Mouse (Mus musculus): ENCODE measurements around the gene Rab10.

DNA sequence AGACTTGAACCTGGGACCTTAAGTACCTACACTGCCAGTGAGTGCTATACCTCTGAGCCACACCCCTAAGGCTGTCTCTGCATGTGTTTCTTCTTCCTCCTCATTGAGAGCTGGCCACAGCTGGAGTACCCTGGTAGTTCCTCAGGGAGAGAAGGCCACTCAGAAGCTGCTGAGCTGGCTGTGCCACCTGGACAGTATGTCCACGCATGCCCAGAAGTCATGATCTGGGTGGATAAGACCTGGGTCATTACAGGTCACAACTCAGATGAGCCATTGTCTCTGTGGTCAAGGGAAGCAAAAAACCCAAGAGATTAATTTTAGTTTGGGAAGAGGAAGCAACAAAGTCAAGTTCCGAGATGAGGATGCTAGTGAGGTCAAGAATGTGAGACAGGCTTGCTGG, 34.4 kb upstream of the Rab10 start:
- TF ChIP-seq CTCF (IDR thresholded peaks at IDR 0.05; ENCODE audit: insufficient read depth, low read length) (no peak), POLR2A (IDR thresholded peaks at IDR 0.05; ENCODE audit: borderline replicate concordance, extremely low read depth, low read depth, low read length) (no peak)
